Mouse (Mus musculus) cortical plate, adult 2 months (tissue): ENCODE data around the gene Fam170b.

ENCODE experiments used
- CTCF ChIP-seq: fragments of 200-500 bp; IDR thresholded peaks from 2 replicates; pipeline ENCODE4 v1.5.1; 2011; ENCODE audit warnings: mild to moderate bottlenecking, control low read depth, low read length; ENCODE audit not compliant: insufficient read depth; ENCODE audit errors: extremely low read depth
- POLR2A ChIP-seq: fragments of 200-500 bp; IDR thresholded peaks from 2 replicates; pipeline ENCODE4 v1.6.1; 2011; ENCODE audit warnings: mild to moderate bottlenecking, low read length, control low read depth; ENCODE audit not compliant: insufficient read depth; ENCODE audit errors: extremely low read depth

- TF ChIP-seq CTCF (no peak), POLR2A (no peak)
Observed at GRCm38 (mm10) chr14:32836191-32836590, 2.4 kb downstream of the Fam170b start.
